Mouse (Mus musculus): ENCODE results near the gene Sowahc.

The Sowahc gene

GRCm38 (mm10) chr10:59221473-59222270 lies at the start of gene Sowahc, which contains the start of gene Sept10:
Gene Sowahc (plus strand): TSS chr10:59221953.
Gene Sept10 (minus strand): TSS chr10:59221847.
- peak; percentile 99 for DNase-seq

DNA sequence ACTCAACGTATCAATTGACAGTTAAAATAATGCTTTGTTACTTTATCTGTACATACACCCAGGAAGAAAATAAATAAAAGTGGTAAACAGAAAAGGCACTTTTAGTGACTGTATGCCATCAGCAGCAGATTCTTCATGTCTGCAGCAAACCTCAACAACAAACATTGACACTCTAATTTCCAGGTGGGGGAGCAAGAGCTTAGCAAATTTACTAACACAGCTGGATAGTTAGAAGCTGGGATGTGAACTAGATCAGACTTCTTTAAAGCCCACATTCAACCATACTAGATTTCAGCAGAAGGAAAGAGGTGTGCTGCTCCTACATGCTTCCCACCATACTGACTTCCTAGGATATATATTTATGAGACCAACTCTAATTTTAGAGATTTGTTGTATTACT lies 49.2 kb upstream of the Sowahc start:
- no peak for DNase-seq

DNA sequence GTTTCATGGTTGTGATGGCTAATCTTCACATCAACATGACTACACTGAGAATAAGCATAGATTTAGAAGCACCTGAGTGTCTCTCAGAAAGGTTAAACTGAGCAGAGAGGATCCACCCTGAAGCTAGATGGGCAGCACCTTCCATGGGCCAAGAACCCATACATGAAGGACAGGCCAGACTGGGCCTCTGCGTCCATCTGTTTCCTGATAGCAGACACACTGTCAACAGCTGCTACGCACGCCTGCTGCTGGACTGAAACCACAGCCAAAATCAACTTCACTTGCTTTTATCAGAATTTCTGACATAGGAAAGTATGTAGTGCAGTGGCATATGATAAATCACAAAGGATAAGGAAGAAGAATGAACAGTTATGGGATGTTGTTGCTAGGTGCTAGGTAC lies 42.1 kb upstream of the Sowahc start:
- no peak for DNase-seq

DNA sequence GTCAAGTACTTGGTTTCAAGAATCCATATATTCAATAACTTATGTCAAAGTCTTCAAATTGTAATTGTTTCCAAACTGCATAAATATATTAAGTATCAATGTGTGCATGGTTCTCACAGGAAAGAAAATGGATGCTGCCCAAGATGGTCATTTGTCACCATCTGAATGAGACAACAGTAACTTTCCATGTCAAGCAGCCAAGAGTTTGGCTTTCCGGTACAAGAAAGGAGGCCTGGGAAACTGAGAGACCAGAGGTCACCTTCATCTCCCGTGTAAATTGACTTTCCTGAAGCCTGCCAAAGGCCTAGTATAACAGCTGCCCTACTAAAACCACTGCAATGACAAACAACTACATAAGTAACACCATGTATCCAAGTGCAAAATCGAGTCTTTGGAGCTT lies 39.4 kb upstream of the Sowahc start:
- no peak for DNase-seq

- peak; percentile 34 to 56 for DNase-seq
These were observed 26.9 kb upstream of the Sowahc start for GRCm38 (mm10) chr10:59194891-59195290.

DNA sequence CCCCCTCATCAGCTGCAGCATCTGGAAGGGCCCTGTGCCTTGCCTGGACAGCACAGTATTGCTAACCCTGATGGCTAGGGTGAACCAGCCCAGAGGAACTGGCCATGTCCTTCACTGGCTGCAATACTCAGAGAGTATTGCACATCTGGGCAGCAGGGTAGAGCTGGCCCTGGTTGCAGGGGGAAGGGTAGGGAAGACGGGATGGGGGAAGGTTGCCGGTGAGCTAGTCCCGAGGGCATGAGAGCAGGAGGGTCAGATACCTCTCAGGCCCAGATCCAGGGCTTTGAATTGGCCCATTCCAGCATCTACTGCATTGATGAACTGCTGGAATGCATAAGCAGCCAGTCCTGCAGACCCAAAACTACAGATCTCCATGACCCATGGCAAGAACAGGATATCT lies 25.0 kb upstream of the Sowahc start:
- DNase-seq: no peak

DNA sequence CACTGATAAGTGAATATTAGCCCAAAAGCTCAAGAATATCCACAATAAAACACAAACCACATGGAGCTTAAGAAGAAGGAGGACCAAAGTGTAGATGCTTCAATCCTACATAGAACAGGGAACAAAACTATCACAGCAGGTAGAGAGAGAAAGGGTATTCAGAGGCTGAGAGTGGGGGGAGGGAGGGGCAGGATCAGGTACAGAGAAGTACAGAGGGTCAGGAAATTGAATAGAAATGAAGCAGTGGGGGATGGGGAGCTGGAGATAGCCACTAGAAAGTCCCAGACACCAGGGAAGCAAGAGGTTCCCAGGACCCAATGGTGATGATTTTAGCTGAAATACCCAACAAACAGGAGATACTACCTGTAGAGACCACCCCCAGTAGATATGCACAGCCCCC lies 21.7 kb upstream of the Sowahc start:
- no peak for DNase-seq

DNA sequence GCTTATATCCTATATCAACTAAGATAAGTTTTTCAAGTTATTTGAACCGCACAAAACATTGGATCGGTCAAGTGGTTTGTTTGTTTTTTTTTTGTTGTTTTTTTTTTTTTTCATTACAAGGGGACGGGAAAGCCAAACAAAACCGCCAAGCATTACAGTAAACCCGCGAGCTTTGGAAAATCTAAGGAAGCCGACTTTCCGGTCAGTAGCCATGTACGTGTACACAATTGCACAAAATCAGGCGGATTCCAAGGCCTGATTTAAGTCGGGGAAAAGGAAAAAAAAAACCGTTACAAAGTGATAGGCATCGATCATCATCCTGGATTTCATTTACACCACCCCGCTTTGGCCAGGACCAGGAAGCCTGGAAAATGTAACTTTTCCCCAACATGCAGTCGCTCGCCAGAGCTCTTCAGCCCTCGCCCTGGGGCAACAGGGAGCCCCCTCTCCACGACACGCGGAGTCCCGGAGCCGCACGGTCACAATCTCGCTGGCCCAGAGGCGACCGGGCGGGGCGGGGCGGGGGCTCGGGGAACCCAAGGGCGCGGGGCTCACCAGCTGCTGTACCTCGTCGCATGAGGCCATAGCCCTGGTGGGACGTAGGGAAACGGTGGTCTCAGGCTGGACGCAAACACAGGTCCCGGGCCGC lies 805 bp upstream of the Sowahc start:
- no peak for DNase-seq

GRCm38 (mm10) chr10:59222271-59223101 lies 733 bp downstream of the Sowahc start:
- peak; percentile 61 to 65 for DNase-seq

DNA sequence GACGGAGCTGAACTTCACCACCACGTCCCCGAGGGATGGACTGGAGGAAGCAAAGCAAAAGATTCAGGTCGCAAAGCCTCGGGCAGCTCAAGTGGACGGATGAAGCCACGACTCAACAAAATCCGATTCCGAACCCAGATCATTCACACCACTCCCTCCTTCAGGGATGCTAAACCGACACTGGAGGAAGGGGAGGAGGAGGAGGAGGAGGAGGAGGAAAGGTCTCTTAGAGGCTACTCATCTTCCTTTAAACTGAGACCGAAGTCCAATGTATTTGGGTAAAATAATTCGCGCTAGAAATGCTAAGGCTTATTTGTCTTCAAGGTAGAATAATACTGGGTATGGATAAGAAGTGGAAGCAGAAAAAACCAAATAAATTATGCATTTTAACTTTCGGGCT lies 1.5 kb downstream of the Sowahc start:
- no peak for DNase-seq

GRCm38 (mm10) chr10:59223890-59224289 lies 2.1 kb downstream of the Sowahc start:
- DNase-seq: no peak

GRCm38 (mm10) chr10:59225137-59225536 lies 3.4 kb downstream of the Sowahc start:
- DNase-seq: no peak

- DNase-seq: no peak
These were observed 7.6 kb downstream of the Sowahc start for GRCm38 (mm10) chr10:59229205-59229820.

GRCm38 (mm10) chr10:59235227-59235626 lies 13.5 kb downstream of the Sowahc start:
- DNase-seq: no peak

DNA sequence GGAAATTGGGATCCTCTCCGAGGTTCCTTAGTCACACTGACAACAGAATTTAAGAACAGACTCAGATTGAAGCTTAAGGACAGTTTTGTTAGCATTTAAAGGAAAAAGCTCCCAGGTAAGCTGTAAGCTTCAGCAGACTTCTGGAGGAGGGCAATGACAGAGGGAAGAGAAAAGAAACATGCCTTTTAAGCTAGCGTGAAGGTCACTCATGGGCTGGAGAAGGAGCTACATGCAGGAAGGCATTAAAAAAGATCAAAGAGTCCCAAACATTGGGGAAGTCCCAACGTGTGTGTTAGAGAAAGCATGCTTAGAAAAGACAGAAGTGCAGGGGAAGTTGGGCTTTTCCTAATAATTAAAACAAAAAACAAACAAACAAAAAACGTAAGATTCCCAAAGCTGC lies 14.1 kb downstream of the Sowahc start:
- no peak for DNase-seq

- no peak for DNase-seq
These were observed 14.7 kb downstream of the Sowahc start for GRCm38 (mm10) chr10:59236486-59236885.

- no peak for DNase-seq
These were observed 16.0 kb downstream of the Sowahc start for GRCm38 (mm10) chr10:59237757-59238156.

GRCm38 (mm10) chr10:59241141-59241541 lies 19.4 kb downstream of the Sowahc start:
- peak in 1 of 2 experiments; percentile 15 for DNase-seq

- no peak for DNase-seq
These were observed 27.8 kb downstream of the Sowahc start for GRCm38 (mm10) chr10:59249531-59249930.

DNA sequence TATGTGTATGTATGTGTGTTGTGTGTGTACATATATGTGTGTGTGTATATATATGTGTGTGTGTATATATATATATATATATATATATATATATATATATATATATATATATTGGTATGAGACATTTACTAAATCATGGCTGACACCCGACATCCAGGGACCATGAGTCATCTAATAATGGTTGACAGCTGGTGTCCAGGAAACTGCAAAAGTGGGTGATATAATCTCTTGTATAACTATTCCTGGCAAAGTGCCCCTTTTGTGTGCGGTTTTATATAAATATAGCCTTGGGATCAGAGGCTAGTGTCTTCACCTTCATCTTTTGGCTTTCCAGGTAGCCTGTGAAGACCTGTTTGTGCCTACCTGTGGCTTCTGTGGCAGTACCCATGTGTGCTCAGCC lies 28.9 kb downstream of the Sowahc start:
- DNase-seq: no peak

DNA sequence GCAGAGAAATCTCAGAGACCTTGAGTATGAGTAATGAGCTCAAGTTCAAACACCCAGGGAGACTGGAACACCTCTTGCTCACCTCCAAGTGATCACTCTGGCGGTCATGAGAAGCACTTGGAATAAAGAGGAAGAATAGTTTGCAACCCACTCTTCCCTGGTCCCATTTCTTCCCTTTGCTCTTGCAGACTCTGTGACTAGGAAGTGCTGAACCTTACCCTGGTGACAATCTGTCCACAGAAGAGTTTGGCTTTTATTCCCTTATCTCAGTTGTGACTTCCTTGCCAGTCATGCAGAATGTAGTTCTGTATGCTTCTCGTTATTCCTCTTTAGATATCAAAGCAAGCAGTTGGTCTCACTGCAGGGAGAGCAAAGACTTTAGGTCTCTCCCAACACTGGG lies 30.2 kb downstream of the Sowahc start:
- DNase-seq: no peak

- DNase-seq: no peak
These were observed 30.6 kb downstream of the Sowahc start for GRCm38 (mm10) chr10:59252396-59252795.

- DNase-seq: no peak
These were observed 31.9 kb downstream of the Sowahc start for GRCm38 (mm10) chr10:59253541-59254079.
